Mouse (Mus musculus): ENCODE measurements around the gene Olfr323.

- no peak for TF ChIP-seq EP300 (IDR thresholded peaks at IDR 0.05; ENCODE audit: low read depth)
- no peak for TF ChIP-seq CTCF (IDR thresholded peaks at IDR 0.05; ENCODE audit: low read depth)
Measured at GRCm38 (mm10) chr11:58655151-58655550, 24.9 kb upstream of the Olfr323 start.

All from liver, embryonic 14.5 days (tissue).